Mouse (Mus musculus) spleen, adult 2 months (tissue): ENCODE measurements around the gene Hist2h2aa2. TPM values are rescaled to one million over a fixed set of nuclear protein-coding genes. Genes with fewer than 3 reads are reported as not detected.
"Not testable (repeated sequence)": the region's sequence is repeated elsewhere in the genome, so short reads cannot be mapped to it uniquely, and the experiment has no call there.

Experiments used
- DNase-seq, 2 experiments: peaks; one replicate each; pipeline versions ENCODE4 v3.0.0 to v3.0.0-alpha.2; 2012 to 2021; ENCODE audit warnings: low spot score in 2 of 2, low read depth in 1 of 2
- H3K27ac ChIP-seq: fragments of 200-500 bp; 2 replicates; pipeline ENCODE4 v1.5.1; 2012; ENCODE audit warnings: low read length, inconsistent platforms; ENCODE audit not compliant: insufficient read depth
- H3K27me3 ChIP-seq: fragments of 200-500 bp; 2 replicates; pipeline ENCODE4 v1.6.1; 2012; ENCODE audit warnings: mild to moderate bottlenecking, moderate library complexity, low read length, inconsistent platforms; ENCODE audit not compliant: control insufficient read depth, insufficient read depth
- H3K36me3 ChIP-seq: fragments of 200-500 bp; 2 replicates; pipeline ENCODE4 v1.6.1; 2012; ENCODE audit warnings: mild to moderate bottlenecking, low read length, inconsistent platforms; ENCODE audit not compliant: control insufficient read depth, insufficient read depth
- H3K4me1 ChIP-seq: fragments of 200-500 bp; 2 replicates; pipeline ENCODE4 v1.6.1; 2011; ENCODE audit warnings: inconsistent platforms; ENCODE audit not compliant: control insufficient read depth, insufficient read depth, insufficient read length
- H3K4me3 ChIP-seq: fragments of 200-500 bp; 2 replicates; pipeline ENCODE4 v1.5.1; 2011; ENCODE audit warnings: mild to moderate bottlenecking, inconsistent platforms; ENCODE audit not compliant: insufficient read depth, insufficient read length; ENCODE audit errors: extremely low read depth
- CTCF ChIP-seq: fragments of 200-500 bp; IDR thresholded peaks from 2 replicates; pipeline ENCODE4 v1.5.1; 2011; ENCODE audit warnings: mild to moderate bottlenecking, inconsistent platforms; ENCODE audit not compliant: insufficient read depth, insufficient read length, insufficient replicate concordance; ENCODE audit errors: extremely low read depth
- POLR2A ChIP-seq: fragments of 200-500 bp; IDR thresholded peaks from 2 replicates; pipeline ENCODE4 v1.6.1; 2011; ENCODE audit warnings: low read depth, low read length, inconsistent platforms
- WGBS: fragments of 180-500 bp; shearing (Covaris S2); methylation state at CpG from one replicate; pipeline ENCODE4 v1.1.7; 2018; 5-methylcytosine and 5-hydroxymethylcytosine counted together
- polyA plus RNA-seq: library from polyadenylated mRNA; depleted of rRNA; stranded (reverse); fragments of >200 nt; gene quantifications from 2 replicates; pipeline ENCODE4 v1.2.3, GENCODE M21; 2012

The Hist2h2aa2 gene
- polyA plus RNA-seq, 1 experiment: 169 TPM

- H3K4me1 ChIP-seq: peaks cover 9% of the 10 kb centered on the region; the same call in 1 of the 2 replicates
- H3K36me3 ChIP-seq: no peaks in the 10 kb centered on the region
- no peak overlapping the region; the same call in 1 of the 2 replicates for H3K4me3 ChIP-seq
- DNase-seq: no peak
- no peaks in the 10 kb centered on the region for H3K27me3 ChIP-seq
- peak overlapping the region; percentile 74 for H3K27ac ChIP-seq
- TF ChIP-seq CTCF (no peak), POLR2A (no peak)
- 87% methylated on average over 9 of the region's 9 CpGs for WGBS
Measured at GRCm38 (mm10) chr3:96240799-96241197, 722 bp upstream of the Hist2h2aa2 start.

DNA sequence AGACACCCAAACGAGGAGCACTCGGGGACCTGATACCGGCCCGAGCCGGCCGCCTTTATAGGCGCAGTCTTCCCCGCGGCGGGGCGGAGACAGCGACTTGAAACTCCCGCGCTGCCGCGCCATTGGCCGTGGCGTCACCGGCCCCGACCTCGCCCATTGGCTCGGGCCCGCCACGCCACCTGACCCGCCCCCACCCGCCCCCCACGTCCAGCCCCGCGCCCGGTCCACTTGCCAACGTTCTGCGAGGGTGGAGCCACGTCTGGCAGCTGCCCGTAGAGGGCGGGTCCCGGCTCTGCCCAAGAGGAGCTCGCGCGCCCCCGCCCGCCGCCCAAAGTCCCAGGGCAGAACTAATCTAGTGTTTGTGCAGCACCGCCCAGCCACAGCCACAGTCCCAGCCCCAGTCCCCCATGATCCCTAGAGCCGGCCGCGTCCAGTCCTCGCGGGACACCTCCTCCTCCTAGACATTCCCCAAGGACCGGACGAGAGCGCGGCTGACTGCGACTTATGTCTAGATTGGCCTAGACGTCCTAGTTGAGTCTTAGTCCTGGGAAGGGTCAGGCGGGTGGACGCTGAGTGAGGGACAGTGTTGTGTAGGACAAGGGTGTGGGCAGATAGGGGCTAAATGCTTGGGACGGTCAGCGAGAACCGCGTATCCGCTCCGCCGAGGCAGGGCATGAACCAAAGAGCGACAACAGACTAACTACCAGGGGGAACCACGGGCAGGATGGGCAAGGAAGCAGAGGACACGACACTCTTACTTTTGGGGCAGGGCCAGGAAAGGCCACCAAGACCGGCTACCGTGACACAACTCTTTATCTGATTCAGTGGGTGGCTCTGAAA is 902 bp downstream of the Hist2h2aa2 start, which contains the start of gene Hist2h3c2:
Hist2h3c2 (minus strand) TSS at position 174 of the 840 bp plus-strand sequence.
- peak within 1 kb of the TSS; percentile 82 for H3K27ac ChIP-seq
- not testable (repeated sequence) for H3K36me3 ChIP-seq, DNase-seq, H3K27me3 ChIP-seq, H3K4me1 ChIP-seq
- peak within 1 kb of the TSS; percentile 65 for H3K4me3 ChIP-seq
- 0% methylated on average over 12 of the region's 68 CpGs for WGBS

DNA sequence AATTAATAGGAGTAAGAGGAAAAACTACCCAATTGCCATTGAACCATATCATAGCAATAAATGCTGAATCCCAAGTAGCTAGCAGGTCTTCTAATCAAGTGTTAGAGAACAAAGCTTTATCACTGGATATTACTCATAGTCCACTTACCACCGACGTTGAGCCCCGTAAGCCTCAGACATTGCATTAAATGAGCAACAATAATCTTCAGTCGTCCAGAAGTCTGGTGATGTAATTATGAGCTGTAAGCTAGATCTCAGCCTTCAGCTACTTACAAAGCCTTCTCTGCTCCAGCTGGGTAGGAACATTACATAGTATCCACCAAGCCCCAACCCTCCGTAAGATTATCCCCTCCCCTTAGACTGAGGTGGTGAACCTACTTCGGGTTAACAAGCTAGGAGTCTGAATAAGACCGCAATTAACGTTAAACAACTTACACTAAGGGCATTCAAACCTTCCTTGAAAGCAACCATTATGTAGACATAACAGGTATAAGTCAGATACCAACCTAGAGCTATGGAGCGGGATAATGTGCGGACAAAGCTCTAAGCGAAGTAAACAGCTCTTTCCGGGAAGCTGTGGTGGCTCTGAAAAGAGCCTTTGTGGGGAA is 2.1 kb downstream of the Hist2h2aa2 start:
- Histone ChIP-seq H3K27me3 (no peaks in the 10 kb centered on the region), H3K27ac (no peak overlapping the region), H3K4me3 (no peak overlapping the region), H3K4me1 (peaks cover 2% of the 10 kb centered on the region; the same call in 1 of the 2 replicates), H3K36me3 (no peaks in the 10 kb centered on the region)
- TF ChIP-seq POLR2A: no peak
- TF ChIP-seq CTCF: no peak
- WGBS: 6% methylated on average over 12 of the region's 12 CpGs
- no peak for DNase-seq

- no peak overlapping the region for H3K4me3 ChIP-seq
- no peaks in the 10 kb centered on the region for H3K36me3 ChIP-seq
- peaks cover 2% of the 10 kb centered on the region; the same call in 1 of the 2 replicates for H3K4me1 ChIP-seq
- no peak overlapping the region for H3K27ac ChIP-seq
- DNase-seq: no peak
- no peaks in the 10 kb centered on the region for H3K27me3 ChIP-seq
- no peak for TF ChIP-seq CTCF
- TF ChIP-seq POLR2A: no peak
- WGBS: 55% methylated on average over 7 of the region's 7 CpGs
Measured at GRCm38 (mm10) chr3:96237335-96237903, 2.7 kb downstream of the Hist2h2aa2 start.

GRCm38 (mm10) chr3:96236834-96237334 is 3.2 kb downstream of the Hist2h2aa2 start:
- H3K4me1 ChIP-seq: peaks cover 2% of the 10 kb centered on the region; the same call in 1 of the 2 replicates
- 80% methylated on average over 4 of the region's 4 CpGs for WGBS
- no peak for TF ChIP-seq CTCF
- no peak for TF ChIP-seq POLR2A
- H3K27me3 ChIP-seq: no peaks in the 10 kb centered on the region
- no peak overlapping the region for H3K27ac ChIP-seq
- H3K36me3 ChIP-seq: no peaks in the 10 kb centered on the region
- H3K4me3 ChIP-seq: no peak overlapping the region
- DNase-seq: no peak

GRCm38 (mm10) chr3:96235836-96236235 is 4.2 kb downstream of the Hist2h2aa2 start:
- no peak for TF ChIP-seq POLR2A
- DNase-seq: no peak
- 84% methylated on average over 3 of the region's 3 CpGs for WGBS
- H3K36me3 ChIP-seq: no peaks in the 10 kb centered on the region
- H3K27ac ChIP-seq: no peak overlapping the region
- peaks cover 1% of the 10 kb centered on the region; the same call in 1 of the 2 replicates for H3K4me1 ChIP-seq
- H3K4me3 ChIP-seq: no peak overlapping the region
- H3K27me3 ChIP-seq: no peaks in the 10 kb centered on the region
